Mouse (Mus musculus): ENCODE results near the gene Gpr180.
"Not testable (repeated sequence)": the region's sequence is repeated elsewhere in the genome, so short reads cannot be mapped to it uniquely, and the experiment has no call there.

The Gpr180 gene

GRCm38 (mm10) chr14:118152294-118152651 is 15.3 kb downstream of the Gpr180 start:
- no peak for DNase-seq (ENCODE audit: low spot score)

- DNase-seq (ENCODE audit: low spot score), result not testable (repeated sequence)
Observed at GRCm38 (mm10) chr14:118156056-118156455, 19.1 kb downstream of the Gpr180 start.

- no peak for DNase-seq (ENCODE audit: low spot score)
Observed at GRCm38 (mm10) chr14:118156740-118157139, 19.8 kb downstream of the Gpr180 start.

- DNase-seq (ENCODE audit: low spot score), result peak; percentile 50
Observed at GRCm38 (mm10) chr14:118157146-118157545, 20.2 kb downstream of the Gpr180 start.

- no peak for DNase-seq (ENCODE audit: low spot score)
Observed at GRCm38 (mm10) chr14:118161751-118162150, 24.8 kb downstream of the Gpr180 start.

- DNase-seq (ENCODE audit: low spot score), result no peak
Observed at GRCm38 (mm10) chr14:118162640-118163039, 25.7 kb downstream of the Gpr180 start.

- DNase-seq (ENCODE audit: low spot score), result no peak
Observed at GRCm38 (mm10) chr14:118168776-118169175, 31.8 kb downstream of the Gpr180 start.

GRCm38 (mm10) chr14:118173590-118174203 is 36.7 kb downstream of the Gpr180 start:
- no peak for DNase-seq (ENCODE audit: low spot score)

GRCm38 (mm10) chr14:118175071-118175693 is 38.2 kb downstream of the Gpr180 start:
- DNase-seq (ENCODE audit: low spot score), result no peak

- no peak for DNase-seq (ENCODE audit: low spot score)
Observed at GRCm38 (mm10) chr14:118175694-118176085, 38.7 kb downstream of the Gpr180 start.

GRCm38 (mm10) chr14:118179251-118179650 is 42.3 kb downstream of the Gpr180 start:
- no peak for DNase-seq (ENCODE audit: low spot score)

GRCm38 (mm10) chr14:118179701-118180100 is 42.7 kb downstream of the Gpr180 start:
- no peak for DNase-seq (ENCODE audit: low spot score)

- no peak for DNase-seq (ENCODE audit: low spot score)
Observed at GRCm38 (mm10) chr14:118180117-118180557, 43.2 kb downstream of the Gpr180 start.

GRCm38 (mm10) chr14:118180711-118181177 is 43.8 kb downstream of the Gpr180 start:
- no peak for DNase-seq (ENCODE audit: low spot score)

GRCm38 (mm10) chr14:118191442-118191841 is 54.5 kb downstream of the Gpr180 start:
- no peak for DNase-seq (ENCODE audit: low spot score)

- no peak for DNase-seq (ENCODE audit: low spot score)
Observed at GRCm38 (mm10) chr14:118193001-118193628, 56.2 kb downstream of the Gpr180 start.

- no peak for DNase-seq (ENCODE audit: low spot score)
Observed at GRCm38 (mm10) chr14:118193663-118194062, 56.7 kb downstream of the Gpr180 start.

- DNase-seq (ENCODE audit: low spot score), result no peak
Observed at GRCm38 (mm10) chr14:118194219-118194914, 57.4 kb downstream of the Gpr180 start.

GRCm38 (mm10) chr14:118197063-118197462 is 60.1 kb downstream of the Gpr180 start:
- no peak for DNase-seq (ENCODE audit: low spot score)

GRCm38 (mm10) chr14:118200731-118201130 is 63.8 kb downstream of the Gpr180 start:
- no peak for DNase-seq (ENCODE audit: low spot score)

GRCm38 (mm10) chr14:118202006-118202405 is 65.0 kb downstream of the Gpr180 start:
- no peak for DNase-seq (ENCODE audit: low spot score)

- DNase-seq (ENCODE audit: low spot score), result no peak
Observed at GRCm38 (mm10) chr14:118203031-118203430, 66.1 kb downstream of the Gpr180 start.

GRCm38 (mm10) chr14:118207347-118207746 is 70.4 kb downstream of the Gpr180 start:
- DNase-seq (ENCODE audit: low spot score), result no peak
